Mouse (Mus musculus): ENCODE results near the gene Gnmt. TPM values are rescaled to one million over a fixed set of nuclear protein-coding genes. Genes with fewer than 3 reads are reported as not detected.

Gene Gnmt
- polyA plus RNA-seq, 1 experiment = 12.0 TPM

DNA sequence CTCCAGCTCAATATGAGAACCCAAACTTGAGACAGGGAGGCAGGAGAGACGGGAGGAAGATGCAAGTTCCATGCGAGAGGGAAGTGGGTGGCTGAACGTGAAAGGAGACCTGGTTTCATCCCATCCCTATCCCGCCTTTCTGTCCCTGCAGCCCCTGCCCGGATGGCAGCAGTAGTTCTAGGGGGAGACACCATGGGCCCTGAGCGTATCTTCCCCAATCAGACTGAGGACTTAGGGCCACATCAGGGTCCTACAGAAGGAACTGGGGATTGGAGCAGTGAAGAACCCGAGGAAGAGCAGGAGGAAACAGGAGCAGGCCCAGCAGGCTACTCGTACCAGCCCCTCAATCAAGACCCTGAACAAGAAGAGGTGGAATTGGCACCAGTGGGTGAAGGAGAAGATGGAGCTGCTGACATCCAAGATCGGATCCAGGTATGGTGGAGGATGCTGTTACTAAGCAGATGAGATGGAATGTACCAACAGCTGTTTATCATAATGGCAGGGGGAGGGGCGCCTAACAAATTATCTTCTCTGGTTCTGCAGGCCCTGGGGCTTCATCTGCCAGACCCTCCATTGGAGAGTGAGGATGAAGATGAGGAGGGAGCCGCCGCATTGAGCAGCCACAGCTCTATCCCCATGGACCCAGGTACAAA, 47.4 kb downstream of the Gnmt start:
- Histone ChIP-seq H3K27ac (ENCODE audit: insufficient read depth, low read length) (peak overlapping the region; percentile 21; the same call in 1 of the 2 replicates), H3K4me3 (replicated peaks; ENCODE audit: insufficient read depth, low read depth, low read length) (peak overlapping the region; percentile 70), H3K4me1 (ENCODE audit: control insufficient read depth, insufficient read depth, low read length) (peaks cover 15% of the 10 kb centered on the region), H3K27me3 (ENCODE audit: control insufficient read depth, insufficient read depth, low read length) (no peaks in the 10 kb centered on the region)
- TF ChIP-seq POLR2A (IDR thresholded peaks at IDR 0.05; ENCODE audit: borderline replicate concordance, insufficient read depth, low read length) (no peak), CTCF (IDR thresholded peaks at IDR 0.05; ENCODE audit: borderline replicate concordance, insufficient read depth, low read depth, low read length) (no peak)
- WGBS = 19% methylated on average over 12 of the region's 12 CpGs
- peak in 1 of 2 experiments; percentile 47 for DNase-seq

DNA sequence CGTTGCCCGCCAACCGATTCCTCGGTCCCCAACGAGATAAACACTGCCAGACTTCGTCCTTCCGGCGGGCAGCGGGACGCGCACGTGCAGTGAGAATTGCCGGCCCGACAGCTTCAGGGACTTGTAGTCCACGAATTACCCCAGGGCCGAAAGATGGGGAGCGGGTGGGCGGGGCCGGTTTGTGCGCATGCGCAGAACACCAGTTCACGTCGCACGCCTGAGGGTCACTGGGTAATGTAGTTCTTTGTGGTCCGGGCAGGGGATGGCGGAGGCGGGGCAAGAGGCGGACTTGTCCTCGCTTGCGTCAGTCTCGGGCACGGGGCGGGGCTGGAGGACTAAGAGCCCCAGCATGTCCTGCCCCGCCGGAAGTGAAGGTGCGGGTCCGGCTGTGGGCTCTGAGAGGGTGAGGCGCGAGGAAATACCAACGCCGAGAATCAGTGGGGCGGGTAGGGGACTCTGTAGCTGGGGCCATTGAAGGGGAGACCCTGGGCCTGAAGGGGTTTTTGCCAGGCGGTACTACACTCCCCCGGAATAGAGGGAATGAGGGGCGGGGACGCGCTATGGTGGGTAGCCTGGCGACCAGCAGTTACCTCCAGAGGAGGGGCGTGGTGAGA, 48.1 kb downstream of the Gnmt start, which contains the start of gene Klhdc3:
Gene Klhdc3, minus strand, starts transcription at position 155 of the 614 bp plus-strand sequence.
- peaks cover 15% of the 10 kb centered on the region for H3K4me1 ChIP-seq (ENCODE audit: control insufficient read depth, insufficient read depth, low read length)
- peak within 1 kb of the TSS; percentile 59; the same call in 1 of the 2 replicates for H3K27ac ChIP-seq (ENCODE audit: insufficient read depth, low read length)
- TF ChIP-seq POLR2A (IDR thresholded peaks at IDR 0.05; ENCODE audit: borderline replicate concordance, insufficient read depth, low read length) (peak; percentile 5; the same call in 1 of the 2 replicates), CTCF (IDR thresholded peaks at IDR 0.05; ENCODE audit: borderline replicate concordance, insufficient read depth, low read depth, low read length) (no peak)
- under 1% methylated on average over 49 of the region's 49 CpGs for WGBS
- no peaks in the 10 kb centered on the region for H3K27me3 ChIP-seq (ENCODE audit: control insufficient read depth, insufficient read depth, low read length)
- peak; percentile 97 to 99 for DNase-seq
- peak within 1 kb of the TSS; percentile 91 for H3K4me3 ChIP-seq (replicated peaks; ENCODE audit: insufficient read depth, low read depth, low read length)

DNA sequence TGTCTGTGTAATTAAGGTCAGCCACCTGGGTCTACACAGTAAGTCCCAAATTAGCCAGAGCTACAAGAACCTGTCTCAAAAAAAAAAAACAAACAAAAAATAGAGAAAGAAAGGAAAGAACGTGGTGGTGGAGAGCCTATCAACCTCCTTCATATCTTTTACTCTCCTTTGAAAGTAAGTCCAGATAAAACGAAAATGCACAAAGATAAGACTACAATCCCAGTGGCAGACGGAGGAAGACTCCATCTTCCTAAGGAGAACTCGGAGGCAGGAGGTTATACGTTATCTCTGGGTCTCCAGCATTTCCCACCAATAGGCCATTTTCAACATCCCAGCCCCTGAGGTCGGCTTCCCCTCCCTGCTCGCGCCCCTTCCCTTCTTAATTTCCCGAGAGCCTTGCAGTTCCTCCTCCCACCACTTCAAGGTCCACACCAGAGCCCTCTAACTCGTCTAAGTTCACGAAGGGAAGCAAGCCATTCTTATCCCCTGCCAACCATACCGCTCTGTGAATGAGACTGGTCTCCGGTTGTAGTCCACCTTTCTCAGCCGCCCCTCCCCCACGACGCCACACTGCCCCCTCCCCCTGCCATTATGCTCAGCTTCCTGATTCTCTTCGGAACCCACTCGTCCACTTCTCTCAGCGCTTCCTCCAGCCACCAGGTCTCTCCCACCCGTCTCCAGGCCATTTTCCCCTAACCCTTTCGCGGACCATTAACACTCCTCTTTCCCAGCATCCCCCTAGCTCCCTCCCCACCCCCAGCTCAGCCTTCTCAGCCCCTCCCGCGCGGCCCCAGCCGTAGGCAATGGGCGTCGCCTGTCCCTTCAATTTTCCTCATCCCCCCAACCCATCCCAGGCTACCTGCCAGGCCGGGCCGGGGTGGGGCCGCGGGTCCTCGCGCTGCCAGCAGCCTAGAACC, 48.9 kb downstream of the Gnmt start:
- Histone ChIP-seq H3K4me3 (replicated peaks; ENCODE audit: insufficient read depth, low read depth, low read length) (peak overlapping the region; percentile 91), H3K4me1 (ENCODE audit: control insufficient read depth, insufficient read depth, low read length) (peaks cover 15% of the 10 kb centered on the region), H3K27me3 (ENCODE audit: control insufficient read depth, insufficient read depth, low read length) (no peaks in the 10 kb centered on the region), H3K27ac (ENCODE audit: insufficient read depth, low read length) (peak overlapping the region; percentile 59; the same call in 1 of the 2 replicates)
- TF ChIP-seq CTCF (IDR thresholded peaks at IDR 0.05; ENCODE audit: borderline replicate concordance, insufficient read depth, low read depth, low read length) (peak; percentile 37; the same call in 1 of the 2 replicates), POLR2A (IDR thresholded peaks at IDR 0.05; ENCODE audit: borderline replicate concordance, insufficient read depth, low read length) (no peak)
- WGBS = 1% methylated on average over 34 of the region's 34 CpGs
- peak in 1 of 2 experiments; percentile 51 for DNase-seq

DNA sequence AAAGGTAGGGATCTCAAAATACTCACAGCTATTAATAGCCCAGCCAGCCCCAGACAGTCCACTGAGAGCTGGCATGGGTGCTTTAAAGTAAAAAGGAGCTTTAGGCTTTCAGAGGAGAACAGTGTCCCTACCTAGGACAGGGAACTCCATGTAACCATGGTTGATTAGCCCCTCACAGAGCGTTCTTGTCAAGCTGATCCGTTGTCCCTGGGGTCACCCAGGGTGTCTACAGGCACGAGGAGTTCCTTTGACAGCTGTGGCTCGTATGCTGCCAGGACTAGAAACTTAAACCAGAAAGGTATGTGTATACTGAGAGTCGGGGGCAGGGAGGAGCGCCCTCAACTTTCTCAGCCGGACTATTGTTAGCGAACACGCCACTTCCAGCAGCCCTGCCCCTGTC, 50.1 kb downstream of the Gnmt start:
- H3K27ac ChIP-seq (ENCODE audit: insufficient read depth, low read length) = no peak overlapping the region
- TF ChIP-seq CTCF (IDR thresholded peaks at IDR 0.05; ENCODE audit: borderline replicate concordance, insufficient read depth, low read depth, low read length) (no peak), POLR2A (IDR thresholded peaks at IDR 0.05; ENCODE audit: borderline replicate concordance, insufficient read depth, low read length) (no peak)
- WGBS = 43% methylated on average over 9 of the region's 9 CpGs
- no peak for DNase-seq
- H3K27me3 ChIP-seq (ENCODE audit: control insufficient read depth, insufficient read depth, low read length) = no peaks in the 10 kb centered on the region
- peak overlapping the region; percentile 9 for H3K4me3 ChIP-seq (replicated peaks; ENCODE audit: insufficient read depth, low read depth, low read length)
- H3K4me1 ChIP-seq (ENCODE audit: control insufficient read depth, insufficient read depth, low read length) = peaks cover 20% of the 10 kb centered on the region

DNA sequence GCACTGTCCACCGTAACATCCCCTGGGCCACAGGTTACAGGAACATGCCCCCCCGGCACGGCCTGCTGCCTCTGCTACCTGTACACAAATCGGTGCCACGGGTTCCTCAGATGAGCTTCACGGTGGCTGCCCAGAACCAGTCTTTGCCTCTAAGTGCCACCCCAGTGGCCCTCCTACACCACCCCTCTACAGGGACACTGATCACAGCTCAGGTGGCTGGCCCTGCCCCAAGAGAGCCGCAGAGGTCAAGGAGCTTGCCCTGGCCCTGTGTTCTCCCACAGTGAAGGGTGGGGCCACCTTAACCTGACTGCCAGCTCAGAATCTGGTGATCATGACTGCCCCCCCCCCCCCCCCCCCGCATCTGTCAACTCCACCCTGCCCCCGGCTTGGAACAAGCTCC, 50.6 kb downstream of the Gnmt start, which contains the start of gene Mea1:
Gene Mea1, plus strand, starts transcription at position 378 of the 400 bp plus-strand sequence.
- Histone ChIP-seq H3K27ac (ENCODE audit: insufficient read depth, low read length) (no peak within 1 kb of the TSS), H3K4me3 (replicated peaks; ENCODE audit: insufficient read depth, low read depth, low read length) (peak within 1 kb of the TSS; percentile 39), H3K27me3 (ENCODE audit: control insufficient read depth, insufficient read depth, low read length) (no peaks in the 10 kb centered on the region), H3K4me1 (ENCODE audit: control insufficient read depth, insufficient read depth, low read length) (peaks cover 20% of the 10 kb centered on the region)
- DNase-seq = no peak
- TF ChIP-seq CTCF (IDR thresholded peaks at IDR 0.05; ENCODE audit: borderline replicate concordance, insufficient read depth, low read depth, low read length) = no peak
- no peak for TF ChIP-seq POLR2A (IDR thresholded peaks at IDR 0.05; ENCODE audit: borderline replicate concordance, insufficient read depth, low read length)
- 64% methylated on average over 9 of the region's 9 CpGs for WGBS

Other genes with a start within 250 kb of the Gnmt start
- 46.7 and 47.4 TPM in 2 replicates for gene Ttbk1, start 241.5 kb downstream of the Gnmt start, polyA plus RNA-seq (2012; rRNA removed)
- 5.3 and 5.6 TPM in 2 replicates for gene Dnph1, start 232.5 kb downstream of the Gnmt start, polyA plus RNA-seq (2012; rRNA removed)
- gene Cul9, start 182.8 kb downstream of the Gnmt start, polyA plus RNA-seq (2012; rRNA removed) = 56.2 and 58.4 TPM in 2 replicates
- 53.0 and 59.2 TPM in 2 replicates for gene Srf, start 173.0 kb downstream of the Gnmt start, polyA plus RNA-seq (2012; rRNA removed)
- gene Ptk7, start 99.7 kb downstream of the Gnmt start, polyA plus RNA-seq (2012; rRNA removed) = 5.5 and 5.9 TPM in 2 replicates
- 28.1 and 29.8 TPM in 2 replicates for gene Klc4, start 83.1 kb downstream of the Gnmt start, polyA plus RNA-seq (2012; rRNA removed)
- 67.5 and 68.2 TPM in 2 replicates for gene Mrpl2, start 82.9 kb downstream of the Gnmt start, polyA plus RNA-seq (2012; rRNA removed)
- gene Cul7, start 78.8 kb downstream of the Gnmt start, polyA plus RNA-seq (2012; rRNA removed) = 43.3 and 44.5 TPM in 2 replicates
- 32.3 and 33.0 TPM in 2 replicates for gene Rrp36, start 54.8 kb downstream of the Gnmt start, polyA plus RNA-seq (2012; rRNA removed)
- 136 and 147 TPM in 2 replicates for gene Mea1, start 50.4 kb downstream of the Gnmt start, polyA plus RNA-seq (2012; rRNA removed)
- 237 and 240 TPM in 2 replicates for gene Klhdc3, start 48.3 kb downstream of the Gnmt start, polyA plus RNA-seq (2012; rRNA removed)
- gene Ppp2r5d, start 24.1 kb downstream of the Gnmt start, polyA plus RNA-seq (2012; rRNA removed) = 137 and 139 TPM in 2 replicates
- 46.5 and 52.4 TPM in 2 replicates for gene Pex6, start 17.7 kb downstream of the Gnmt start, polyA plus RNA-seq (2012; rRNA removed)
- 68.6 and 76.6 TPM in 2 replicates for gene Cnpy3, start 23.0 kb upstream of the Gnmt start, polyA plus RNA-seq (2012; rRNA removed)
- gene Ptcra, start 34.5 kb upstream of the Gnmt start, polyA plus RNA-seq (2012; rRNA removed) = 0.19 and 0.23 TPM in 2 replicates
- 22.0 and 22.1 TPM in 2 replicates for gene 2310039H08Rik, start 43.5 kb upstream of the Gnmt start, polyA plus RNA-seq (2012; rRNA removed)
- gene Rpl7l1, start 53.5 kb upstream of the Gnmt start, polyA plus RNA-seq (2012; rRNA removed) = 60.2 and 61.6 TPM in 2 replicates
- gene Bicral, start 129.3 kb upstream of the Gnmt start, polyA plus RNA-seq (2012; rRNA removed) = 35.9 and 36.8 TPM in 2 replicates
- 24.9 and 25.3 TPM in 2 replicates for gene Tbcc, start 161.5 kb upstream of the Gnmt start, polyA plus RNA-seq (2012; rRNA removed)
- not detected in 2 replicates for gene Prph2, start 181.3 kb upstream of the Gnmt start, polyA plus RNA-seq (2012; rRNA removed)

All from cerebellum, adult 2 months (tissue).